Mouse (Mus musculus) embryonic facial prominence, embryonic 14.5 days (tissue): ENCODE measurements around the gene Col28a1. TPM values are rescaled to one million over a fixed set of nuclear protein-coding genes. Genes with fewer than 3 reads are reported as not detected.

Source experiments
- ATAC-seq: fragments of 200-750 bp; cut with Nextera tagmentation; 2 replicates; pipeline ENCODE4 v1.8.0; 2017; ENCODE audit warnings: low read depth, moderate number of reproducible peaks, moderate TSS enrichment
- DNase-seq: peaks from one replicate; pipeline ENCODE4 v3.0.0-alpha.2; 2015; ENCODE audit warnings: low spot score
- H3K27ac ChIP-seq: fragments of 300-500 bp; sonication (generic); replicated peaks from 2 replicates; pipeline ENCODE4 v1.5.1; 2014; ENCODE audit warnings: low read depth, mild to moderate bottlenecking, low read length, moderate library complexity
- H3K27me3 ChIP-seq: fragments of 300-500 bp; sonication (generic); replicated peaks from 2 replicates; pipeline ENCODE4 v1.6.1; 2014; ENCODE audit warnings: low read length; ENCODE audit not compliant: control insufficient read depth, insufficient read depth
- H3K36me3 ChIP-seq: fragments of 300-500 bp; sonication (generic); 2 replicates; pipeline ENCODE4 v1.6.1; 2014; ENCODE audit warnings: low read length, mixed read lengths; ENCODE audit not compliant: control insufficient read depth, insufficient read depth
- H3K4me1 ChIP-seq: fragments of 300-500 bp; sonication (generic); 2 replicates; pipeline ENCODE4 v1.6.1; 2014; ENCODE audit warnings: antibody characterized with exemption, low read length; ENCODE audit not compliant: control insufficient read depth, insufficient read depth
- H3K4me2 ChIP-seq: fragments of 300-500 bp; sonication (generic); 2 replicates; pipeline ENCODE4 v1.6.1; 2014; ENCODE audit warnings: low read depth, mild to moderate bottlenecking, low read length, moderate library complexity, mixed read lengths
- H3K4me3 ChIP-seq: fragments of 300-500 bp; sonication (generic); 2 replicates; pipeline ENCODE4 v1.5.1; 2014; ENCODE audit warnings: low read depth, mild to moderate bottlenecking, low read length
- H3K9ac ChIP-seq: fragments of 300-500 bp; sonication (generic); 2 replicates; pipeline ENCODE4 v1.6.1; 2014; ENCODE audit warnings: low read depth, mild to moderate bottlenecking, low read length, moderate library complexity, mixed read lengths
- H3K9me3 ChIP-seq: fragments of 300-500 bp; sonication (generic); 2 replicates; pipeline ENCODE4 v1.6.1; 2016; ENCODE audit warnings: low read length; ENCODE audit not compliant: control insufficient read depth
- WGBS: fragments of 180-500 bp; shearing (Covaris S2); extraction: QIAGEN DNeasy Blood & Tissue Kit; methylation state at CpG from one replicate; pipeline ENCODE4 v1.1.7; 2014; 5-methylcytosine and 5-hydroxymethylcytosine counted together
- polyA plus RNA-seq: library from polyadenylated mRNA; unstranded; fragments of >200 nt; fragmentation: Nextera tagmentation; extraction: Ambion mirVana; gene quantifications from 2 replicates; pipeline ENCODE4 v1.2.1, GENCODE M21; 2014

Col28a1 gene
- polyA plus RNA-seq, 1 experiment from 2014 or later = 1.1 TPM

DNA sequence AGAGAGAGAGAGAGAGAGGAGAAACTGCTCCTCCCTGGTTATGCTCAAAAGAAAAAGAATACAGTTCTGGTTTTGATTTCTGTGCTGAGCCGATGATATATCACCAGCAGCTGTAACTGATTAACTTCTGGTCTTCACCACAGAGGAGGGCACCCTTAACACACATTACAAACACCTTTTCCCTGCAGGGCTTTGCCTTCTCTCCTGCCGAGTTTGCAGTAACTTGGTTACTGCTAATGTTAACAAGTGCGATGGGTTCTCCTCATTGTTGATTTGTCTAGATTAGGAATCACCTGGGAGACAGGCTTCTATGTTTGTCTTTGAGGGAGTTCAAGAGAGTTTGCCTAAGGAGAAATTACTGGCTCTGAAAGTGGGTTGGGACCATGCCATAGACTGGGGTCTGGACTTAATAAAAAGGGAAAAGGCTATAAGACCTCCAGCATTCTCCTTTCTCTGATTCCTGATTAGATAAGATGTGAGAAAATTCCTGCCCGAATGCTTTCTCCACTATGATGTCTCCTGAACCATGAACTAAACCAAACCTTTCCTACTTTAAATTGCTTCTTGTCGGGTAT, 114.8 kb downstream of the Col28a1 start:
- H3K9ac ChIP-seq = no peak overlapping the region
- H3K27me3 ChIP-seq = no peaks in the 10 kb centered on the region
- peak; percentile 78 for DNase-seq
- no peaks in the 10 kb centered on the region for H3K9me3 ChIP-seq
- H3K4me2 ChIP-seq = no peak overlapping the region; the same call in 1 of the 2 replicates
- H3K27ac ChIP-seq = peak overlapping the region; percentile 2; the same call in 1 of the 2 replicates
- H3K4me1 ChIP-seq = peaks cover 4% of the 10 kb centered on the region; the same call in 1 of the 2 replicates
- 26% methylated on average over 5 of the region's 5 CpGs for WGBS
- peak; percentile 57; the same call in 1 of the 2 replicates for ATAC-seq
- H3K36me3 ChIP-seq = no peaks in the 10 kb centered on the region
- H3K4me3 ChIP-seq = no peak overlapping the region

DNA sequence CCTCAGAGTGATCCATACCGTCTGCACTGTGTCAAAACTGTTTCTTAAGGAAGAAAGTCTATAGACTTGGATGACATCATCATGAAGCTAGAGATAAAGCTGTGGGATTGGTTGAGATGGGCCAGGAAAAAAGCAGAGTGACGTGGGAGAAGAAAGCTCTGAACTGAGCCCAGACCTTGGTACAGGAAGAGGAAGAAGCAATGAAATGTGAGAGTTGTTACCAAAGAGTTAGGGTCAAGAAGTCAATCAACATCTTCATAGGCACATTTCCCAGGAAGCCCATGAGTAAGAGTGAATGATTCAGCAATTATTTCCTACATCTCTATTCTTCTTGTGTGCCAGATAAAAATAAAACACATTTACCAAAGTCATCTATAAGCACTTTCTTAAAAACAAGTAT, 117.5 kb downstream of the Col28a1 start:
- Histone ChIP-seq H3K9me3 (no peaks in the 10 kb centered on the region), H3K4me3 (no peak overlapping the region), H3K27me3 (no peaks in the 10 kb centered on the region), H3K4me2 (no peak overlapping the region), H3K27ac (no peak overlapping the region), H3K36me3 (no peaks in the 10 kb centered on the region), H3K9ac (no peak overlapping the region), H3K4me1 (peaks cover 2% of the 10 kb centered on the region; the same call in 1 of the 2 replicates)
- WGBS = 67% methylated on average over 2 of the region's 2 CpGs
- DNase-seq (no peak), ATAC-seq (no peak)

DNA sequence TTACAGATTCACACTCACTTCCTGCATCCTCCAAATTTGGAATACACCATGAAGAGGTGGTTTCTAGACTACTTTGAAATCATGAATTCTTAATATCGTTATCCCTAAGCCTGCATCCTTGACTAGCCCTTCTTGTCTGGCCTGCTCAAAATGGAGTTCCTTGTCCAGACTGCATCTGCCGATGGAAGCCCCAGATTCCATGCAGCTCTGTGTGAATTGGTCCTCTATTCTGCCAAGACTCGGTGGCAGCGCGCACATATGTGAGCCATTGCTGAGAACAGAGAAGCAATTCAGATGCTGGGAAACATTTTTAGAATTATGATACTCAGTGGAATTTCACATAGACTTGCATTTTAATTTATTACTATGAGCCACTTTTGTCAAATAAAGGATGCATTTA, 123.4 kb downstream of the Col28a1 start:
- peak; percentile 55 for DNase-seq
- 58% methylated on average over 5 of the region's 5 CpGs for WGBS
- Histone ChIP-seq H3K4me1 (no peaks in the 10 kb centered on the region), H3K4me3 (no peak overlapping the region), H3K36me3 (no peaks in the 10 kb centered on the region), H3K9me3 (no peaks in the 10 kb centered on the region), H3K9ac (no peak overlapping the region), H3K4me2 (no peak overlapping the region), H3K27me3 (no peaks in the 10 kb centered on the region), H3K27ac (no peak overlapping the region)
- ATAC-seq = 0 out of 2 replicates have a peak, but pooled peaks have one; percentile 57

DNA sequence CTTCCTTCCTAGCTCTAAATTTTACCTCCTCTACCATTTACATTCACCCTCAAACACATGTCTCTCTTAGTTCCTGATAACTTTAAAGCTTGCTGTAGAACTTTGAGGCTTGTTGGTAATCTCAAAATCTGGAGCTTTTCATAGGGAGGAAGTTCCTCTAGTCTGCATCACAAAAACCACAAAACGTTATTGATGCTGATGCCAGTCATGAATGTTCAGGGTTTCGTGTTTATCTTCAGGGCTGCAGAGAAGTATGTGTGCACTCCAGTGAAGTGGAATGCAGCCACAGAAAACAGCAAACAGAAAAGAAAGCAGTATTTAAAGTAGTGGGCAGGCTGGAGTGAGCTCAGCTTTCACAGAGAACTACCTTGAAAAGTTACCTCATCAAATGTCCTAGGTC, 124.0 kb downstream of the Col28a1 start:
- no peaks in the 10 kb centered on the region for H3K27me3 ChIP-seq
- H3K4me3 ChIP-seq = no peak overlapping the region
- H3K27ac ChIP-seq = 0 out of 2 replicates have a peak overlapping the region, but pooled peaks have one; percentile 30
- no peaks in the 10 kb centered on the region for H3K4me1 ChIP-seq
- 35% methylated on average over 2 of the region's 2 CpGs for WGBS
- DNase-seq = no peak
- no peak overlapping the region for H3K9ac ChIP-seq
- no peaks in the 10 kb centered on the region for H3K9me3 ChIP-seq
- ATAC-seq = no peak
- no peak overlapping the region for H3K4me2 ChIP-seq
- no peaks in the 10 kb centered on the region for H3K36me3 ChIP-seq

DNA sequence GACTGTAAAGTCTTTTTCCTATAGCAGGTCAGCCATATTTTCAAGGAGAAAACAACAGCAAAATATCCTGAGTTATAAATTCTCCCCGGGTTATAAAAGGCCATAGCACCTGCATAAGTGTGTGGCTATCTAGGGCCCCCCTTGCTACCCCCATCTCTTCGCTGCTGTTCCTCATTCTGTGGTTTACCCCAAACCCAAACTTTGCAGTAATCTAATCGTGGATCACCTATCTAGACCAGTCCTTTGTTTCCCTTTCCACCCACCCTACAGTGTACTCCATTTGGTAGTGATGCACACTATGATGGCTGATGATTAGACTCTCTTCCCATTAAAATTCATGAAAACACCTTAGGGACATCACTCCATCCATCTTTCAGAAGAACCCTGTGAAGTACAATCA, 125.3 kb downstream of the Col28a1 start:
- 82% methylated on average over 3 of the region's 3 CpGs for WGBS
- Histone ChIP-seq H3K4me2 (no peak overlapping the region), H3K4me3 (no peak overlapping the region), H3K4me1 (no peaks in the 10 kb centered on the region), H3K27ac (no peak overlapping the region), H3K9me3 (no peaks in the 10 kb centered on the region), H3K9ac (no peak overlapping the region), H3K36me3 (no peaks in the 10 kb centered on the region), H3K27me3 (no peaks in the 10 kb centered on the region)
- no peak for DNase-seq
- ATAC-seq = no peak

DNA sequence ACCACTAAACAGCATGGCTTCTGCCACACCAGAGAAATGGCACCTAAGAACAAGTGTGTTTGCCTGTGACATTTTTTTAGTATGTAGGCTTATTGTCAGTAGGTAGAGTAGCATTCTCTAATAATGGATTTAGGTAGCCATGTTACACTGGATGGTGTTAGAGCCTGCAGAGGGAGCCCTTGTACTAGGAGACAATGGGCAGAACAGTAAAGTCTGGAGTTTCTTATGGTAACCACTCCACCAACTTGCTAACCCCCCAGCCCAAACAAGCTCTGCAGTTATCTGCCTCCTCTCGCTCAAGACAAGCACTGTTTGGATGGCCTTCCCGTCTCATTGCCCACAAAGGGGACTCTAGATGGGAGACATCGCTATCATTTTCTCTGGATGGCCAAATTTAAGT, 126.2 kb downstream of the Col28a1 start:
- H3K4me3 ChIP-seq = no peak overlapping the region
- no peaks in the 10 kb centered on the region for H3K4me1 ChIP-seq
- WGBS = 49% methylated on average over 3 of the region's 3 CpGs
- no peak overlapping the region for H3K9ac ChIP-seq
- H3K27ac ChIP-seq = no peak overlapping the region
- H3K9me3 ChIP-seq = no peaks in the 10 kb centered on the region
- ATAC-seq (no peak), DNase-seq (no peak)
- H3K27me3 ChIP-seq = no peaks in the 10 kb centered on the region
- H3K4me2 ChIP-seq = no peak overlapping the region
- H3K36me3 ChIP-seq = no peaks in the 10 kb centered on the region

DNA sequence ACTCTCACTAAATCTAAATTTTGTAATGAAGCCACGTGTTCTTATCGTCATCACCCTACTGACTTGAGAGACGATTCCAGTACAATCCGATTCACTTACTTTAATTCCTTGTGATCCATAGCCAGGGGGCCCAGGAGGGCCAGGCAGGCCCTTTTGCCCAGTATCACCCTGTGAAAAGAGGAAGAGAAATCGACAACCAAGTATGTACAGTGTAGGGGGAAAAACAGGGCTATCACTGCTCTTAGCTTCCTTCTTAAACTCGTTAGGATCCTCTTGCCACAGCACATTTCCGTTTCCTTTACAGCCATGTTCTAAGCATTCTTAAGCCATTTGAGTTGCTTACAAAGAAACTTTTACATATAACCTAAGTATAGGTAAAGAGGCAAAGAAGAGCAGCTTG, 133.2 kb downstream of the Col28a1 start:
- no peaks in the 10 kb centered on the region for H3K36me3 ChIP-seq
- no peak overlapping the region for H3K4me3 ChIP-seq
- ATAC-seq = no peak
- WGBS = 81% methylated on average over 7 of the region's 7 CpGs
- no peaks in the 10 kb centered on the region for H3K27me3 ChIP-seq
- H3K27ac ChIP-seq = no peak overlapping the region
- H3K9me3 ChIP-seq = no peaks in the 10 kb centered on the region
- H3K4me2 ChIP-seq = no peak overlapping the region
- H3K9ac ChIP-seq = no peak overlapping the region
- DNase-seq = no peak
- H3K4me1 ChIP-seq = no peaks in the 10 kb centered on the region

DNA sequence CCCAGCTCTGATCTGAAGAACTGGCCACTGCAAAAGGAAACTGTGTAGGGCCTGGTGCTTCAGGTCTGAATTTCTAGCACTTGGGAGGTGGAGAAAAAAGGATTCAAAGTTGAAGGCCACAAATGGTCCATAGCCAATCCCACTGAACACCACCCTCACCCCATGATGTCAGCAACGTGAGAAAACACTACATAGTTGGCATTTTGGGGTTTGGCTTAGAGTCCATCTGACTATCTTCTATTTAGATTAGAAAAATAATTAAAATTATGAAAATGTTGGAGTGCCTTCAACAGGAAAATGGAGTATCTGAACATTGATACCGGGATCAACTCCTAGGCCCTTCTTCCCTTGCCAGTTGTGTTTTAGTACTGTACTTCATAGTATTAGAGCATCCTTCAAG, 144.2 kb downstream of the Col28a1 start:
- DNase-seq (no peak), ATAC-seq (no peak)
- no peak overlapping the region for H3K4me2 ChIP-seq
- 83% methylated on average over 2 of the region's 2 CpGs for WGBS
- no peaks in the 10 kb centered on the region for H3K27me3 ChIP-seq
- H3K27ac ChIP-seq = no peak overlapping the region
- H3K4me3 ChIP-seq = no peak overlapping the region
- H3K4me1 ChIP-seq = no peaks in the 10 kb centered on the region
- no peaks in the 10 kb centered on the region for H3K9me3 ChIP-seq
- no peaks in the 10 kb centered on the region for H3K36me3 ChIP-seq
- no peak overlapping the region for H3K9ac ChIP-seq

DNA sequence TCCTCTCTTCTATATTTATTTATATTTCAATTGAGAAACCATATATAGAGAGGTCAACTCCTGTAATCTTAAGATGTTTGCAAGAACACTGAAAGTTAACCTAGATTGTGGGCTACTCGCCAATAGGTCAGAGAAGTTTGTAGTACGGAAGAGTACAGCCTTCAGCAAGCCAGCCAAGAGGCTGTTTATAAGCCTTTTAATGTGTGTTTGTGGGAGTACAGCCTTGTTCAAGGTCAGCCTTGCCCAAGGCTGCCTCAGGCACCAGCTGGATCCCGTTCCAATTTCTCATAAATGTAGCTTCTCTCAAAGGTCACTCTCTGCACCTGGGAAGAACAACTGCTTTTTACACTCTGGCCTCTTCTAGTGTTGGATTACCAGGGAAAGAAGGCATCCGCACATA, 146.0 kb downstream of the Col28a1 start:
- no peak overlapping the region for H3K4me3 ChIP-seq
- H3K36me3 ChIP-seq = no peaks in the 10 kb centered on the region
- H3K27me3 ChIP-seq = no peaks in the 10 kb centered on the region
- H3K27ac ChIP-seq = no peak overlapping the region
- no peak for ATAC-seq
- H3K4me2 ChIP-seq = no peak overlapping the region
- H3K9me3 ChIP-seq = no peaks in the 10 kb centered on the region
- no peaks in the 10 kb centered on the region for H3K4me1 ChIP-seq
- no peak overlapping the region for H3K9ac ChIP-seq
- whole genome bisulfite sequencing = 49% methylated on average over 4 of the region's 4 CpGs
- DNase-seq = peak; percentile 20
